Mouse (Mus musculus) liver, postnatal 0 days (tissue): ENCODE measurements around the gene Surf2.
"Not testable (repeated sequence)": the region's sequence is repeated elsewhere in the genome, so short reads cannot be mapped to it uniquely, and the experiment has no call there.

ENCODE experiments used
- CTCF ChIP-seq: sonication (generic); IDR thresholded peaks from 2 replicates; pipeline ENCODE4 v1.5.1; 2016; ENCODE audit warnings: antibody characterized with exemption, low read depth
- EP300 ChIP-seq: IDR thresholded peaks from 2 replicates; pipeline ENCODE4 v1.6.1; 2016; ENCODE audit warnings: antibody characterized with exemption, low read depth, mild to moderate bottlenecking

GRCm38 (mm10) chr2:26886170-26886569, 30.0 kb upstream of the Surf2 start:
- not testable (repeated sequence) for TF ChIP-seq CTCF, EP300
